Mouse (Mus musculus) left cerebral cortex, adult 6 months (tissue): Measurements from ENCODE around the gene Mdfic. TPM values are rescaled to one million over a fixed set of nuclear protein-coding genes. Genes with fewer than 3 reads are reported as not detected.

Source experiments
- long read RNA-seq, 2 experiments: library from polyadenylated mRNA; unstranded; transcript quantifications; one replicate each; pipeline ENCODE4 v2.0.0; 2019 to 2020
- polyA plus RNA-seq: library from polyadenylated mRNA; unstranded; fragments of <200 nt; fragmentation: Nextera tagmentation; gene quantifications from 2 replicates; pipeline ENCODE4 v1.2.3, GENCODE M21; 2021

The Mdfic gene
- polyA plus RNA-seq, result 0.31 and 1.7 TPM in 2 replicates
- long read RNA-seq, experiment 1, partial matches to known transcripts, result 0 of 3 reads
- long read RNA-seq, experiment 1, other reads (novel, unspliced or antisense), result 0 of 3 reads
- long read RNA-seq, experiment 2, partial matches to known transcripts, result 1 of 1 reads
- long read RNA-seq, experiment 2, other reads (novel, unspliced or antisense), result 0 of 1 reads

GRCm38 (mm10) chr6:15720461-15720817, at the start of gene Mdfic:
Mdfic (plus strand) TSS chr6:15720661.

